Mouse (Mus musculus) ES-Bruce4 (cell line): ENCODE measurements at regions not wholly inside any gene's neighbourhood (a gene's known extent, or its start where the extent isn't known, plus 50 kb on each side); places are given as distances from the start of the nearest gene placed in this dataset.

ENCODE experiments used
- CTCF ChIP-seq: IDR thresholded peaks from one replicate; pipeline ENCODE4 v1.8.1; 2011; ENCODE audit warnings: low read depth, low read length
- POLR2A ChIP-seq: IDR thresholded peaks from one replicate; pipeline ENCODE4 v1.8.1; 2011; ENCODE audit warnings: low read length; ENCODE audit not compliant: insufficient read depth

DNA sequence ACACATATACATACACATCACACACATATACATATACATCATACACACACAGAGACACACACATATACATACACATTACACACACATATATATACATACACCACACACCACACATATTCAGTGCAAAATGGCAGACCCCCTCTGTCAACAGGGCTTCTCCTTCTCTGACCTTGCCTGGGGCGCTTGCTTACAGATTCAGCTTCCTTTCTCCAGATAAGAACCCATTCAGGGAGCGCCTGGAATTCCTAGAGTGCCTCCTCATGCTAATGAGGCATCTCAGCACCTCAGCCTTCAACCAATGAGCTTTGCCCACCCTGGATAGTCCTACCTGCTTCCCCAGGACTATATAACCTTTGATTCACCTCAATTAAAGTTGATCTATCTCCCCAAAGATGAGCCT is 200.3 kb downstream of the Spata18 start:
- TF ChIP-seq POLR2A (no peak), CTCF (no peak)
